Mouse (Mus musculus): ENCODE measurements around the gene Slc24a5. TPM values are rescaled to one million over a fixed set of nuclear protein-coding genes. Genes with fewer than 3 reads are reported as not detected.
A peak's percentile ranks its signal among the peaks of the same experiment; 100 is the strongest.
"Not testable (repeated sequence)": the region's sequence is repeated elsewhere in the genome, so short reads cannot be mapped to it uniquely, and the experiment has no call there.

Slc24a5 gene
- total RNA-seq (2022): 1 to 10 TPM in 1 of 4 experiments, under 1 TPM in 3; 0.30 to 1.0 (median 0.52) TPM

DNA sequence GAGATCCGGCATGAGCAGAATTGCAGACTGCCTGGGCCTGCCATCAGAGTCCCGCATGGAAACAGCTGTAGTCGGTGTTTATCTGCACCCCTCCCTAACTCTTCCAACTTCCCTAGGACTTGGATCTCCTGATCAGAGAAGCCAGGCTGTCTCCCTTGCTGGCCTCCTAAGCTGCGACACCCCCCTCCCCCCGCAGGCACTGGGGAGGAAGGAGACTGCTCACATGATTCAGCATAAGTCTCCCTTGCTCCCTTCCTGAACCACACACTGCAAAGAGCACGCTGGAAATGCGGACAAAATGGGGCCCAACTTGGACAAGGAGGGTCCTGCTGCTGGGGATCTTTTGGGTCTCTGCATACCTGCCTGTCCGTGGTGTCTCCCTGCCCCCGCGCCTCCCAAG is at the start of gene Slc24a5:
Gene Slc24a5, plus strand, starts transcription at position 231 of the 400 bp plus-strand sequence.
- peak; percentile 21 for DNase-seq (ENCODE audit: low spot score)

DNA sequence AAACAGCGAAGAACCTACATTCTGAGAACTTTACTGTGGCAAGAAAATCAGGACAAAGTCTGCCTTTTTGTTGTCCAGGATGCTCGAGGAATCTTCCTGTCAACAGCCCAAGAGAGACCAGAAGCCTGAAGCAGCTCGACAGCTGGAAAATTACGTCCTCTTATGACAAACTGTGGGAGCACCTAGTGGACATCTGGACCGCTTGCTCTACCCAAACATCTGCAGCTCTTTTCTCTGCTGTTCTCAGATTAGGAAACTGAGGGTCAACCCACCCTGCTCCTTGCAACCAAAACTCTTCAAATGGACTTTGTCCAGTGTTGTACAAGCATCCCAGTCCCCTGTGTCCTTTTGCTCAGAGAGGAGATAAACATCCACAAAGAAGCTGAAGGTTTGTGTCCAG is 43.5 kb upstream of the Slc24a5 start:
- peak; percentile 63 for DNase-seq (ENCODE audit: low spot score)

DNA sequence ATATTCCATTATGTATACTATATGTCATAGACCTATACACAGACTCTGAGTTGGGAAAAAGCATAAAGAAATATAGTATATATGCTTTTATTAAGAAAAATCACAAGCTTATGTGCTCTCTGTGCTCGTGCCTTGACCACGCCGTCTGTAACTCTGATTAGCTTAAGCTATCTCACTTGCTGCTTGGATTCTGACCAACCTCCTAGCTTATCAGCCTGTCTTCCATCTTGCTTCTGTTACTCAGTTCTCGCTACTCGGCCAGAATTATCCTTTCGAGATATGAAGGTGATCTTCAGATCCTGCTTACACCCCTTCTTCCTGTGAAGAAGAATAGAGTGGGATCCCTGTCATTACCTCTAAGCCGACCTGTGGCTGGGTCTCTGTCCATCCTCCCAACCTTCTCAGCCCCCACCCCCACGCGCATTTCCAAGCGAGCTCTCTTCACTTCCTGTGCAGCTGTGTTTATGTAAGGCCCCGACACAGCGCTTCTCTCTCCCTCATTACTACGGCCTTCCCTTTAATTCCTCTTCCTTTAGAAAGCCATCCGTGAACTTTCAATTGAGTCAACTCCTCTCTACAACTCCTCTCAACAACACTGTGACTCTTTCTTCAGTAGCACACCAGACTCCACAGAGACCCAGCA is 41.4 kb upstream of the Slc24a5 start:
- no peak for DNase-seq (ENCODE audit: low spot score)

DNA sequence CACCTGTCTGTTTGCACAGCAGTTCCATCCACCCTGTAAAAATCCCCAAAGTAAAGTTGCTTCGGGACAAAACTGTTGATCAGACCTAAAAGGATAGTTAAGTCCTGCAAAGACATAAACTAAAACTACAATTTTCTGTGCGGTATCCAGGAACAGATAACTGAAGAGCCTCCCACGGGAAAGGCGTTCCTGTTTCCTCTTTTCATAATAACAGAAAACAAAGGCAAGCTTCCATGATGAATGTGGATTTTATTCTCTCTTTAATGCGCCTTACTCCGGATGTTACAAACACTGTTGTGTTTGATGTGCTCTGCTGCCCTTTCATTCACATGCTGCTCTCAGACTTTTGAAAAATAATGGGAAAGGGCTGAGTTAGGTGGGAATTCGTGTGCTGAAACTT is 37.3 kb upstream of the Slc24a5 start:
- no peak for DNase-seq (ENCODE audit: low spot score)

DNA sequence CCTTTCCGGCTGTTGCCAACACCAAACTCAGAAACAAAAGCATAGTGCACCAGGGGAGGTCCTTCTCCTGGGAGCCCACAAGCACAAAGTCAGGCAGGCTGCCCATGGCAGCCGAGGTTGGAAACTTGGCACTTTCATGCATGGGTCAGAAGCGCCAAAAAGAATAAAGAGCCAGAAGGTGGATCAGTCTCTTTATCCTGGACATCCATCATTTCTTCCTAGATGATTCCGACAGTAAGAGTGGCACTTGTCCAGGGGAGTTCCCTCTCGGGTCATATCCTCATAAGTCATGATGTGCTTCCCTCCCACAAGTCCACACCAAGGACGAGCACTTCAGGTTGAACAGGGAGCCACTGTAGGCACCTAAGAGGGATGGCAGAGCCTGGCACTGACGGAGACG is 36.8 kb upstream of the Slc24a5 start:
- no peak for DNase-seq (ENCODE audit: low spot score)

DNA sequence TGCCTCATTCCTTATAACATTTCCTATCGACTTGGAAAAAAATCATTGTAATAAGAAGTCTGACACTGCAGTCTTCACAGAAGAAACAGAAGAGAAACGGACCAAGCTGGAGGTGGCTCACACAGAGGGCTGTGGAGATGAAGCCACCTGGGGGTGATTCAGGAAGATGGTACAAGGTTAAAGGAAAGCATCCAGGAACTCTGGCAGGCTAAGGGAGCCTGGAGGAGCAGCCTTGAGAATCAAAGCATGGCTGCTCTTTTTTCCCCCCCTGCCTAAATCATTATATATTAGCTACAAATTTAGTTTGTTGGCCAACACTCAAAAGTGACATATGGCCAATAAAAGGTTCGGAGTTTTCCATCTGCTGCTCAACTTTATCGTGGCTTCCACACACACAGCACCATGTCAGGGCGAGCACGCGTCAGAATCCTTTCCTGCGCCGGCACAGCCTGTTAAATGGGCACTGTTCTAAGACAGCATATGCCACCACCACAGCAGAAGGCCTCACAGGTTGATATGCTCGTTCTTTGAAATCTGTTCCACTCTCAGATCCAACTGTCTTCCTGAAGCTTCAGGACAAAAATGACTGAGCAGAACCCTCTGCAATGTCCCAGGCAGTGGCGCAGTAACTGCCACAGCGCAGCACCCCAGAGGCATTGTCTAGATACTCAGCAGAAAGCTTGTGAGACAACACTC is 36.2 kb upstream of the Slc24a5 start:
- no peak for DNase-seq (ENCODE audit: low spot score)

DNA sequence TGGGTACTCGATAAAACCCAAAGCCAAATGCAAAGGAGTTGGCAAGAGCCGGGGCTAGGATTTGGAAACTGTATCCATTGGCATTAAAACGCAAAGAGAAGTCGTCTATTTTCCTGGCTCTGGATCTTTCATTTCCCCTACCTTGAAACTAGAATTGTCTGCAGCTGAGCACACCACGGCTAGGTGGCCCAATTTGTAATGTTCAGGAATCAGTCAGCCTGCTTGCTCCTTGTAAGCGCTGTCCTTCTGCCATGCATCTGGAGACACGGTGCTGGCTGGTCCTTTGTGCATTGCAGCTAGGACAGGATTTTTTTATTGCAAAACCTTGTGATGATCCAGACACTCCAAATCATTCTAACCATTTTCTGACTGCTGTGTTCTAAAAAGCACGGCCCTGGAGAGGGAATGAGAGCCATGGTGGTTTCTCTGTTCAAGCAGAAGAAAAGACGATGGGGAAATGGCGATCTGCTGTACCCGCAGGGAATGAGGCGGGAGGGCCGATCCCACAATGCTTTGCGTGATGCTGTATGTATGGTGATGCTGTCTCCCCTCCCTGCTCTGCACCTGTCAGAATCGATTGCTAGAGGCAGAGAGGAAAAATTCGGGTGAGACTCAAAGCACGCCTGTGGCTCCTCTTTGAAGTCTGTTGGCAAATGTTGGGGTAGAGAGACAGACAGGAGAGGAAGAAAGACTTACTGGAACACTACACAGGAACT is 35.5 kb upstream of the Slc24a5 start:
- no peak for DNase-seq (ENCODE audit: low spot score)

DNA sequence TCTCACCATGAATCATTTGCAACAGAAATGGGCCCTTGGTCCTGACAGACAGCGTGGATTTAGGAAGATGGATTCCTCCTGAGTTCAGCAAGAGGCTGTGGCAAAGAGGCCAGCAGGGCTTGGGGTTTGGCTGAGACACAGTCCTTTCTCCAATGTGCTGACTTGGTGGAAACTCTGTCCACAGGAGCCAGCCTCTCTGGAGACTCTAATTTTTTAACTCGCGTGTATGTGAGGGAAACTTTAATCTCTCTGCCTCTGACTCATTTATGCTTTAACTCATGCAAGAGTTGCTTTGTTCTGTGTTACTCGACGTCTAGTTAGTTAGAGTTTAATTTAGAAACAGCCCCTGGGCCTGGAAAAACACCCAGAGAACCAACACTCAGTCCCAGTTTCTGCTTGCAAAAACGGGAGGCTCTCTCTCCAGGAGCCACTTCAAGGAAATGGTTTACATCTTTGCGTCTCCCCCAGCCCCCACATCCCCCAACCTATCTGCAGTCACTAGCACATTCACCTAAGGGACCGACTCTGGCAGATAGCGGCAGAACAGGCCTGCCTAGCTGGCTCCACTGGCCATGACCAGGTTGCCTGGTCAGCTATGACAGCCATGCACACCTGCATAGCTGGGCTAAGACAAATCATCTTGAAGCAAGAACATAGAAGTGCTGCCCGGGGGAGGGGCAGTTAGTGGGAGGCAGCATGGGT is 34.7 kb upstream of the Slc24a5 start:
- no peak for DNase-seq (ENCODE audit: low spot score)

DNA sequence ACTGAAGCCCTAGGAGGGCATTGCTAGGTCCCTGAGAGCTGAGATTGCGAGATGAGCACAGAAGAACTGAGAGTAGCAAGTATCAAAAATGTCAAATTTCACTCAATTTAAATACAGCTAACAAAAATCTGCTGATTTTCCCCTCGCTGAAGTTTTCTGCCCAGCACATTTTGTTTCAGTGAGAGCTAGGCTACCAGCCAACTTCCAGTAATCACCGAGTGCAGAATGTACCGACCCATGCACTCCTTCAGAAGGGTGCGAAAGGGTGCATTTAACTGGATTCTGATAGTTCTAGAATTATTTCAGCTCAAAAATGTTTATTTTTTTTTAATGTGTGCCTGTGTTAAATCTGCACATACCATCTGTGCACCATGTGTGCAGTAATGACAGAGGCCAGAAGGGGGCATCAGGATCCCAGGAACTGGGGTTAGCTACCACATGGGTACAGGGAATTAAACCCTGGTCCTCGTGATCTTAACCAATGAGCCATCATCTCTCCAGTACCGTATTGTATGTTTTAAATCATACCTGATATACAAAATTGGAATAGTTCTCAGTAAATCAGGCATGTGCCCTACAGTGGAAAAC is 12.5 kb upstream of the Slc24a5 start:
- DNase-seq (ENCODE audit: low spot score): no peak

DNA sequence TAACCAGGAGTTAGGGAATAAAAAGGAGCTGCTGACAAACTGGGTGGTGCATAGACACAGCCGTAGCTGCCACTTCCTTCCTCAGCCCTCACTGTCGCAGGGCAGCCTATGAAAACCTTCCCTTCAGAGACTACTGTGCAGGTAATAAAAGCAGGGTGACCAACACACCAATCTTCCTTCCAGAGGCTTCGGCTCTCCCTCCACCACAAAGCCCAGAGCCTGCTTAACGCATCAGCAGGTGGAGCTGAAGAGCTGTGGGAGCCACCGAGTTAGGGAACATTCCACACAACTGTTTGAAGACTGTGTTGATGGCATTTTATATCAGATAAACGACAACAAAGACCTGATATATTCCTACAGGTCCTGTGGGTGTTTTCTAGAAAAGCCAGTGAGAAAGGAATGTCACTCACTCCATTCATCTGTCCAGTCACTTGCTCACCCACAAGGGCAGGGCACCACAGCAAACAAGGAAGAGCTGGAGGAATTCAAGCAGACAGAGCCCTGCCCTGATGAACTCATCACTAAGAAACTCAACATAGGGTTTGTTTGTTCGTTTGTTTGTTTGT is 10.6 kb upstream of the Slc24a5 start:
- DNase-seq (ENCODE audit: low spot score): no peak

DNA sequence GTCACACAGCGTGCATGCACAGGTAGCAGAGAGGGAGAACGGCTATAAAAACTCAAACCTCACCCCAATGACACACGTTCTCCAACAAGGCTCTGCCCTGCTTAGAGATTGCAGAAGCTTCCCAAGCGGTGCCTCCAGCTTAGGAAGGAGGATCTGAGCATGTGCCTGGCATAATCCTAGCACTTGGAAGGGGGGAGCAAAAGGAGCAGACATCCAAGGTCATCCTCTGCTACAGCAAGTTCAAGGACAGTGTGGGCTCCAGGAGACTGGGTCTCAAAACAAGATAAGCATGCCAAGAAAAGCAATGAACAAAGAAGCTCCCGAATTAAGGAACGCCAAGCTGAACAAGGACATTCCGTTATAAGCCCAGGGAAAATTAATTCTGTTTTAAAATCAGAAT is 6.5 kb upstream of the Slc24a5 start:
- no peak for DNase-seq (ENCODE audit: low spot score)

DNA sequence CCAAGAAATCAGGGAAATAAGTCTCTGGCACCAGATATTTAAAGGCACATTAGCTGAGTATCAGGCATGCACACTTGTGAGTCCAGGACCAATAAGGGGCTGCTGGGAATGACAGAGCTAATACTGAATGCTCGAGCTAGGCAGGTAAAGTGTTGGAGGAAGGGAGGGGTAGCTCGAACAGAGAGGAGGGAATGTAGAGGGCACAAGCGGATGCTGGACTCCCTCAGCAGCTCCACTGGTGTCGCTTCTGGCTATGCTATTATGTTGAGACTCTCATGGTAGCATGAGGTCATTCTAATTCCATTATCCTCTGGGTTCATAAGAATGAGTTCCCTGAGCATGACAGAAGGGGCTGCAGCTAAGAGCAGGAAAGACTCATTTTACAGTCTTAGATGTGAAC is 5.0 kb upstream of the Slc24a5 start:
- DNase-seq (ENCODE audit: low spot score): no peak

DNA sequence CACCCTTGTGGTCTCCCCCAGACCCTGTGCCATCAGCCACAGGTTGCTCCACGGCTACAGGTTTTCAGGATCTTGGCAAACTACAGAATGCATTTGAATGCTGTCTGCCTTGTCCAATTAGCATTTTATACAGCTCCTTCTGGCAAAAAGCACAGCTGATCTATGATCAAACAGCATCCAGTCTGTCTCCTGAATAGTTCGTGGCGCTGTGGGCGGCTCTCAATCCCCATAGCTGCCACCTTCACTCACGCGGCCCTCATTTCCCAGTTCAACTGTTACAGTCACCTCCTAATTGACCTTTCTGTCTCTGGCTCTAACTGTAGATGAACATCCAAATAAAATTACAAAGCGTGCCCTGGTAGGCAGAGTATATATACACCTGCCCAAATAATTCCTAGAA is 551 bp upstream of the Slc24a5 start:
- DNase-seq (ENCODE audit: low spot score): no peak

DNA sequence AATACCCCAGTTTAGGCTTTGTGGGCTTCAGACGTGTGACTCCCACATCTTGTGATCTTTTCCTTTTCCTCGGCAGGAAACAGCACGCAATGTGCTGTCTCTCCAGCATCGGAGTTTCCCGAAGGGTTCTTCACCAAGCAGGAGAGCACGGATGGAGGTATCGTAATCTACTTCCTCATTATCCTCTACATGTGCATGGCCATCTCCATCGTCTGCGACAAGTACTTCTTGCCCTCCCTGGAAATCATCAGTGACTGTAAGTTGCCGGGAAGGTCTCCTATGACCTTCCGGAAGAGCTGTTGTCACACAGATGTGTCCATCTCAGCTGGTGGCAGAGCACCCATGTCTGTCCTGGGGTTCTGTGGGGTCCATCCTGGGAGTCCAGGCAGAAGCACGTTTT is 772 bp downstream of the Slc24a5 start:
- DNase-seq (ENCODE audit: low spot score): no peak

DNA sequence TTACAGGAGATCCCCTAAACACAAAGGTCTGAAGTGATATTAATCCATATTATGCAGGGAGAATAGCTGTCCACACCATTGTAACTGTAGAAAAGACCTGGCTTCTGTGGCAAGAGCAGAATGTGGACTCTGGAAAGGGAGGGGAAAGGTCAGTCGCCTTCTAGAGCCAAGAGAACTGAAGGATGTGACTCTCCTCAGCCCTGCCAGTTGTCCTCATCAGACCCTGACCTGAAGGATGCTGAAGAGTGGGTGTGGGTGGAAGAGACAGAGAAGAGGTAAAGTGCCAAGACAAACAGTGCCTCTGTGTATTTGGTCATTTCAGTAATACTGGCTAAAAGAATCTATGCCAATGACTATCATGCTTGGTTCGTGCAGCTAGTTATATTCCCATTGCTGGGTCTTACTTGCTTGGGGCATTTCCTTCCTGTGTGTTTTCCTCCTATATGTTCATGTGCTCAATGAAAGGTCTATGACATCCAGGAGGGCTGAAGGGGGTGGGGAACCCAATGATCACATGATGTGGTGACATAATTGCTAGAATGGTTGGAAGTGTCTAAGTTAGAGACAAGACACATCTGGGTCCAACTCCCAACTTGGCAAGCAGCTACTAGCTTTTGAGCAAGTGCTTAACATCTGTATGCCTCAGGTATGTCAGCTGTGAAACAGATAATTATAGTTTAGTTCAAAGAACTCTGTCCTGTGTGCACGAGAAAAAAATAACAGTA is 5.3 kb downstream of the Slc24a5 start:
- peak; percentile 31 for DNase-seq (ENCODE audit: low spot score)

DNA sequence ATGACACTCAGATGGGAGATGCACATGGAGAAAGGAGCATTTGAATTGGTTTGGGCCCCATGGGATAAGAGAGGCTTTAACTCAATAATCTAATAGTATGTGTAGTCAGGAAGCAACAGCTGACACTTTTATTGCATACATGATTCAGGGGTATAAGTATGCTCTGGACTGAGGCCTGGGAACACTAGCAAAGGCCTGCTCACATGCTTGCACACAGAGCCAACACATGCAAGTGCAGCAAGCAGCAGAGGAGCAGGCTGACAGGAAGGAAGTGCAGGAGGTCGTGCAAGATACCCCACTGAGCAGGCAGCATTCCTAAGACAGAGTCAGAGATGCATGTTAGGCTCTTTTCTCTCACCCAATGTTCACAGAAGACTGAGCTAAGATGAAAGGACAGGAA is 16.0 kb downstream of the Slc24a5 start:
- DNase-seq (ENCODE audit: low spot score): no peak

DNA sequence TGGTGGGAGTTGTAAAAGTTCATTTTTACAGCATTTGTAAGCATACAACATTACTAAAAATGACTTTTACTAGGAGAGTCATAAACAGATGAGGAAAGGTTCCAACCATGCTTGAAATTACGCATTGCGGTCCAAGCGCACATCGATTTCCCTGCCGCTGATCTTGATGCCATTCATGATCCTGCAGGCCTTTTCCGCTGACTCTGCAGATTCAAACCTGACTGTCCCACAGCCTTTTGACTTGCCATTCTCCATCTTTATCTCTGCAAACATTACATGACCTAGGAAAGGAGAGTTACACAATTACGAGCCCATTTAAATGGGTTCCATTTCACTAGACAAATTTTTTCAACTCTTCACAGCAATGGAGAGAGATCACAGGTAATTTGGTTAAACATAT is 20.8 kb downstream of the Slc24a5 start:
- no peak for DNase-seq (ENCODE audit: low spot score)

DNA sequence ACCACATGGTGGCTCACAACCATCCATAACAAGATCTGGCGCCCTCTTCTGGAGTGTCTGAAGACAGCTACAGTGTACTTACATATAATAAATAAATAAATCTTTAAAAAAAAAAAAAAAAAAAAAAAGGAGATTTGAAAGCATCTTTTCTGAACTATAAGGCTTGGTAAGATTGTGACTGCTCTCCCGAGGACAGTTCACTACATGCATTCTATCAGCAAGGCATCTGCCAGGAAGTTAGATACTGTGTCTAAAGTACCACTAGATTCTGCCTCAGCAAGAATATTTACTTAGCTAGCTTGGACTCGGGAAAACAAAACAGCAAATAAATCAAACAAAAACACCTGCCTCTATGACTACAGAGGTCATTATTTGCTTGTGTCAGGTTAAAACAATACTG is 24.2 kb downstream of the Slc24a5 start:
- DNase-seq (ENCODE audit: low spot score): not testable (repeated sequence)

DNA sequence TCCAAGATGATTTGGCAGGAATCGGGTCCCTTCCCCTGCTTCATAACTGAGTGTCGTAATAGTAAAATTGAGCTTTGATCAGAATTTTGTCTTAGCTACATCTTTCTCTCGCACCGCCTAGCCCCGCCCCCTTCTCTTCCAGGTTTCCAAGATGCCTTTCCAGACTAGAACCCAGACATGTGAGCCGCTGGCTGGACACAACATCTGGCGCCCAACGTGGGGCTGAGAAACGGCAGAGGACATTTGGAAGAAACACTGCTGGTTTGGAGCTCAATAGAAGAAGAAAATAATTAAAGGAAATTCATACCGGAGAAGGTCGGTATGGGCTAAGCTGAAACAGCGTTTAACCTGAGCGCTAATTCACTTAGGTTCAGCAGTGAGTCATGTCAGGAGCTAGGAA is 36.6 kb downstream of the Slc24a5 start:
- DNase-seq (ENCODE audit: low spot score): not testable (repeated sequence)

DNA sequence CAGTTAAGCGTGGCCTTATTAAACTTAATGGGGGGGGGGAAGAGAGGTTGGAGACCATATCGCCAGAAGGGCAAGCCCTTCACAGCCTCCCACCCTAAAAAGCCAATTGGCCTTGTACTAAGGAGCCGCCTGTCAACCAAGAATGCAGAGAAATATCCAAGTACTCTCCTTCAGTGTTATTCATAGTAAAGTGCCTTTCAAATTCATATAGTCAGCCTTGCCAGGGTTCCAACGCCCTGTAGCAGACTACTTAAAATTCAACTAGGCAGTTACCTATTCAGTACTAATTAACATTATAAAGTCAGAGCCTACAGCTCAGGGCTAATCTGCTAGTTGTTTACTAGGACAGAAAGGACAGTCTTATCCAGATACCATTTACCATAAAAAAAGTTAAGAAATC is 38.6 kb downstream of the Slc24a5 start:
- not testable (repeated sequence) for DNase-seq (ENCODE audit: low spot score)
